Mouse (Mus musculus) limb, embryonic 14.5 days (tissue): ENCODE results near the gene Ptpn1. TPM values are rescaled to one million over a fixed set of nuclear protein-coding genes. Genes with fewer than 3 reads are reported as not detected.

ENCODE experiments used
- ATAC-seq: fragments of 200-750 bp; cut with Nextera tagmentation; 2 replicates; pipeline ENCODE4 v1.8.0; 2017; ENCODE audit warnings: low read depth, moderate number of reproducible peaks, moderate TSS enrichment; ENCODE audit not compliant: low FRiP score
- DNase-seq: peaks from one replicate; pipeline ENCODE4 v3.0.0-alpha.2; 2015; ENCODE audit warnings: low spot score
- H3K27ac ChIP-seq: fragments of 300-500 bp; sonication (generic); replicated peaks from 2 replicates; pipeline ENCODE4 v1.5.1; 2014; ENCODE audit warnings: low read depth, mild to moderate bottlenecking, low read length, moderate library complexity, mixed read lengths
- H3K27me3 ChIP-seq: fragments of 300-500 bp; sonication (generic); 2 replicates; pipeline ENCODE4 v1.6.1; 2014; ENCODE audit warnings: low read length, mixed read lengths; ENCODE audit not compliant: control insufficient read depth, insufficient read depth
- H3K36me3 ChIP-seq: fragments of 300-500 bp; sonication (generic); 2 replicates; pipeline ENCODE4 v1.6.1; 2014; ENCODE audit warnings: mild to moderate bottlenecking, low read length, moderate library complexity, mixed read lengths; ENCODE audit not compliant: control insufficient read depth, insufficient read depth
- H3K4me1 ChIP-seq: fragments of 300-500 bp; sonication (generic); 2 replicates; pipeline ENCODE4 v1.6.1; 2014; ENCODE audit warnings: antibody characterized with exemption, low read length, mixed read lengths; ENCODE audit not compliant: control insufficient read depth, insufficient read depth
- H3K4me2 ChIP-seq: fragments of 300-500 bp; sonication (generic); replicated peaks from 2 replicates; pipeline ENCODE4 v1.6.1; 2014; ENCODE audit warnings: low read depth, mild to moderate bottlenecking, low read length, moderate library complexity; ENCODE audit not compliant: severe bottlenecking
- H3K4me3 ChIP-seq: fragments of 300-500 bp; sonication (generic); replicated peaks from 2 replicates; pipeline ENCODE4 v1.5.1; 2014; ENCODE audit warnings: low read length
- H3K9ac ChIP-seq: fragments of 300-500 bp; sonication (generic); 2 replicates; pipeline ENCODE4 v1.6.1; 2014; ENCODE audit warnings: mild to moderate bottlenecking, low read depth, low read length, moderate library complexity; ENCODE audit not compliant: severe bottlenecking
- H3K9me3 ChIP-seq: fragments of 300-500 bp; sonication (generic); 2 replicates; pipeline ENCODE4 v1.6.1; 2016; ENCODE audit warnings: low read length; ENCODE audit not compliant: control insufficient read depth
- POLR2A ChIP-seq: fragments of 200-500 bp; IDR thresholded peaks from 2 replicates; pipeline ENCODE4 v1.8.0; 2012; ENCODE audit warnings: inconsistent platforms, mild to moderate bottlenecking, moderate library complexity, borderline replicate concordance; ENCODE audit not compliant: insufficient read depth, insufficient read length; ENCODE audit errors: extremely low read depth
- WGBS: fragments of 180-500 bp; shearing (Covaris S2); extraction: QIAGEN DNeasy Blood & Tissue Kit; methylation state at CpG from one replicate; pipeline ENCODE4 v1.1.7; 2014; 5-methylcytosine and 5-hydroxymethylcytosine counted together
- polyA plus RNA-seq, 2 experiments: library from polyadenylated mRNA; depleted of rRNA in 1 of 2; stranded (reverse) in 1 of 2; unstranded in 1 of 2; fragments of >200 nt; fragmentation: Nextera tagmentation in 1 of 2; extraction: Ambion mirVana in 1 of 2; gene quantifications; 2 replicates each; pipeline versions ENCODE4 v1.2.1 to v1.2.3; 2012 to 2014

The Ptpn1 gene
- polyA plus RNA-seq, 2 experiments, result 27.3 to 41.5 TPM

DNA sequence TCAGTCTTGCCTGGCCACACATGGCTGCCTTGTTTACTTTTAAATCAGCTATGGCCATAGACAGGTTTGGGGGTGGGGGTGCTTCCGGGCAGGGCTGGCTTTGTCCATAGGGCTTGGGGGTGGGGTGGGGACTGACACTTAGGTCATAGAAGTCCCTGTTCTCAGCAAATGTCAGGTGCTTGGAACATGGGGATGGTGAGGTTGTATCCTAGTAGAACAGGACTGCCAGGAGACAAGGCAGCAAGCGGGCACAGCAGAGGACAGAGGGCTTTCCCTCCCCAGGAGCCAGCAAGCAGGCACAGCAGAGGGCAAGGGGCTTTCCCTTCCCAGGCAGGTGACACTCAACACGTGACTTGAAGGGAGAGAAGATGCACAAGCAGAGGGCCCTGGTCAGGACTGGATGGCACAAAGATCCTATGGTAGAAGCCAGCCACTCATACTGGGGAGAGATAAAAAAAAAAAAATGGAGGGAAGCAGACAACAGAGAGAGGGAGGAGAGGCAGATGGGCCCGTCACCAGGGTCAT is 3.8 kb upstream of the Ptpn1 start:
- DNase-seq, result no peak
- WGBS, result 70% methylated on average over 4 of the region's 4 CpGs

DNA sequence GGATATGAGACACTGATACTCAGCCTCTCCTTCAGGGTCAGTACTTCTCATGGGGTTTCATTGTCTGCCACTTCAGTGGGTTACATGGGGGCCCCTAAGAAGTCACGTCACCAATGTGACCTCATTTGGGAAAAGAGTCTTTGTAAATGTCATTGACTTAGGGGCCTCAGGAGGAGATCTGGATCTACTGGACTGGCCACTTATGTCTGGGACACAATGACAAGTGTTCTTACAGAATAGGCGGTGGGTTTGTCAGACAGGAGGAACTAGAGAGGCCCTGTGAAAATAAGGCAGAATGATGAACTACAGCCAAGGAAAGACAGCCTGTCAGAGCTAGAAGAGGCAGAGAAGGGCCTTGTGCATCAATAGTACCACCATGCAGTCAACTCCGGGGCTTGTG is 2.9 kb upstream of the Ptpn1 start:
- Histone ChIP-seq H3K27ac (no peak overlapping the region), H3K9me3 (no peaks in the 10 kb centered on the region), H3K4me2 (no peak overlapping the region), H3K4me3 (no peak overlapping the region), H3K36me3 (no peaks in the 10 kb centered on the region), H3K4me1 (peaks cover 16% of the 10 kb centered on the region), H3K9ac (no peak overlapping the region), H3K27me3 (no peaks in the 10 kb centered on the region)
- WGBS, result 82% methylated on average over 3 of the region's 3 CpGs
- DNase-seq, result no peak
- no peak for ATAC-seq
- no peak for TF ChIP-seq POLR2A

More for the DNA sequence above, 3.8 kb upstream of the Ptpn1 start:
- ATAC-seq, result no peak
- Histone ChIP-seq H3K36me3 (no peaks in the 10 kb centered on the region), H3K27ac (no peak overlapping the region), H3K27me3 (no peaks in the 10 kb centered on the region), H3K4me2 (no peak overlapping the region), H3K9ac (no peak overlapping the region), H3K9me3 (no peaks in the 10 kb centered on the region), H3K4me3 (no peak overlapping the region), H3K4me1 (peaks cover 7% of the 10 kb centered on the region)
- no peak for TF ChIP-seq POLR2A

DNA sequence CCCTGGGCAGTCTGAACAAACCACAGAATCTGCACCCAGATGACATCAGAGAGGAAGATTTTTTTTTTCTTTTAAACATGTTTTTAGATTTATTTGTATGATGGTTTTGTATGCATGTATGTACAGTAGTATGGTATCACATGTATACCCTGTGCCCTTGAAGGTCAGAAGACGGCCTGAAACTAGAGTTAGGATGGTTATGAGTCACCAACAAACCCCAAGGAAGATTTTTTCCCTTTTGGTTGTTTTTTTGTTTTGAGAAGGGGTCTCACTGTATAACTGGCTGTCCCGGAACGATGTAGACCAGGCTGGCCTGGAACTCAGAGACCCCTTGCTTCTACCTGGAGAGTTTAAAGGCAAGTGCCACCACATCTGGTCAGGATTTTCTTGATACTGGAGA is 882 bp upstream of the Ptpn1 start:
- Histone ChIP-seq H3K4me3 (peak overlapping the region; percentile 90), H3K9me3 (no peaks in the 10 kb centered on the region), H3K27ac (0 out of 2 replicates have a peak overlapping the region, but pooled peaks have one; percentile 62), H3K4me2 (peak overlapping the region; percentile 91; the same call in 1 of the 2 replicates), H3K9ac (no peak overlapping the region), H3K4me1 (peaks cover 17% of the 10 kb centered on the region), H3K36me3 (no peaks in the 10 kb centered on the region), H3K27me3 (no peaks in the 10 kb centered on the region)
- DNase-seq (no peak), ATAC-seq (no peak)
- no peak for TF ChIP-seq POLR2A
- WGBS, result 90% methylated on average over 3 of the region's 3 CpGs

DNA sequence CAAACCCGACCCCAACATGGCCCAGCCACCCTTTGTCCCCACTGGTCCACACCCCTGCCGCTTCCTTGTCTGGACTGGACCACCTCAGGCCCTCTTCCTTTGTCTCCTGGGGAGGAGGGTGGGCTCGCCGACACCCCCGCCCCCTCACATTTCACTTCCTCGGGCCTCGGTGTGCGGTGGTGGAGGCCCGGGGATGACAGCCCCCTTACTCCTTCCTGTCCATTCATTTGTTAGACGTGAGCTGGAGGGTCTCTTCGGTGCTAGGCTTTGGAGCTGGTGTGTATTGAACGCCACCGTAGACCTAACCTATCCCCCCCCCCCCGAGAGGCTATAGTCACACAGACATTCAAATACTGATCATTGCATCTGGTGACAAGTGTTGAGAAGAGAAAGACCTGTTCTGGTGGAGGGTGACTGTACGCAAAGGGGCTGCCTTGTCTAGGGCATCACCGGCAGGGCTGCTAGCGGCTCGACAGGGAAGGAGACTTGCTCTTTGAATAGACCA is 922 bp downstream of the Ptpn1 start:
- H3K27ac ChIP-seq, result no peak overlapping the region
- peaks cover 17% of the 10 kb centered on the region for H3K4me1 ChIP-seq
- 2% methylated on average over 18 of the region's 18 CpGs for WGBS
- DNase-seq, result no peak
- peak overlapping the region; percentile 90 for H3K4me3 ChIP-seq
- no peak for TF ChIP-seq POLR2A
- no peaks in the 10 kb centered on the region for H3K9me3 ChIP-seq
- H3K4me2 ChIP-seq, result peak overlapping the region; percentile 91
- no peaks in the 10 kb centered on the region for H3K27me3 ChIP-seq
- peak; percentile 16; the same call in 1 of the 2 replicates for ATAC-seq
- H3K36me3 ChIP-seq, result no peaks in the 10 kb centered on the region
- H3K9ac ChIP-seq, result peak overlapping the region; percentile 85

DNA sequence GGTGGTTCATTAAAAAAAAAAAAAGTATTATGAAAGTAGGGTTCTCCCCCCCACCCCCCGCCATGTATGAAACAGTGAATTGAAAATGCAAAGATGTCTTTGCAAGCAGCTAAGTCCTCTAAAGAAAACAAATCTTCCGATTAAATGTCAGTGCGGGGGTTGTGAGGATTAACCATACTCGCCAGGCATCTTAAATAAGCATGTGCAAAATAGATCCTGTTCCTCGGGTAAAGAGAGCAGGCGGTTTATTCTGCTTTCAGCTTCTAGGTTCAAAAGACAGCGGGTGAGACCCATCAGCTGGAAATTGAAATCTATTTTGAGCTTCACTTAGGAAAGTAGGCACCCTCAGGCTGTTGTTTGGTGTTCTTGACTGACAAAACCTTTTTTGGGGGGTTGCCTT is 1.5 kb downstream of the Ptpn1 start:
- no peak for DNase-seq
- H3K9me3 ChIP-seq, result no peaks in the 10 kb centered on the region

More for the DNA sequence above, 1.5 kb downstream of the Ptpn1 start:
- Histone ChIP-seq H3K27ac (no peak overlapping the region; the same call in 1 of the 2 replicates), H3K27me3 (no peaks in the 10 kb centered on the region), H3K4me2 (peak overlapping the region; percentile 91), H3K9ac (peak overlapping the region; percentile 85), H3K36me3 (no peaks in the 10 kb centered on the region), H3K4me3 (peak overlapping the region; percentile 90), H3K4me1 (peaks cover 17% of the 10 kb centered on the region)
- TF ChIP-seq POLR2A, result no peak
- 44% methylated on average over 7 of the region's 7 CpGs for WGBS
- no peak for ATAC-seq
